Mouse (Mus musculus): ENCODE measurements around the gene Rab7b.

Gene Rab7b

DNA sequence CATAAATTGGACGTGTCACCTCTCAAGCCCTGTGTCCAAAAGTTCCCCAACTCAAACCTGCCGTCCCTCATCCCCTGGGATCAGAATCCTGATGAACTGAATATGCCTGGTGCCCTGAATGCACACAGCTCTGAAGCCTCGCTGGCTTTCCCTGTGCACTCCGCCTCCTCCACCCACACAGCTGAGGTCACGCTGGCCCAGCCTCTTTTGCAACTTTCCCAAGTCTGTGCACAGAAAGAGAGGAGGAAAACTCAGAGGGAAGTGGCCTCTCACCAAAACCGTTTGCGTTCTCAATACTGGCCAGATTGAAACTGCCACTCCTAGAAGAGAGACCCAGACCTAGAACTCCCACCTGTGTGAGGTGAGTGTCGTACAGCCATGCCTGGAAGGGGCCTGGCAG lies at the start of gene Rab7b:
Rab7b (plus strand) TSS at position 221 of the 400 bp plus-strand sequence.
- DNase-seq (ENCODE audit: low read depth, low spot score): no peak

GRCm38 (mm10) chr1:131640062-131640461 lies 48.4 kb upstream of the Rab7b start:
- no peak for DNase-seq (ENCODE audit: low read depth, low spot score)

- no peak for DNase-seq (ENCODE audit: low read depth, low spot score)
Observed at GRCm38 (mm10) chr1:131641565-131641964, 46.9 kb upstream of the Rab7b start.

DNA sequence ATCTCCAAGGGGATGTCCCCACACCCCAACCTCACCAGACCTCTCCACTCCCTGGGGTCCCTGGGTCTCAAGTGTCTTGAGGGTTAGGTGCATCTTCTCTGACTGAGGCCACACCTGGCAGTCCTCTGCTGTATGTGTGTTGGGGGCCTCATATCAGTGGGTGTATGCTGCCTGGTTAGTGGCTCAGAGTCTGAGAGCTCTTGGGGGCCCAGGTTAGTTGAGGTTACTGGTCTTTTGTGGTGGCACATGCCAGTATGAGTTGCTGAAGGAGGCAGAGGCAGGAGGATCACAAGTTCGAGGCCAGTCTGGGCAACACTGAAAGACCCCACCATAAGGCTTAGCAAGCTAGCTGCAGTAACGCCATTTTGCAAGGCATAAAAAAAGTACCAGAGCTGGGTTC lies 46.2 kb upstream of the Rab7b start:
- no peak for DNase-seq (ENCODE audit: low read depth, low spot score)

DNA sequence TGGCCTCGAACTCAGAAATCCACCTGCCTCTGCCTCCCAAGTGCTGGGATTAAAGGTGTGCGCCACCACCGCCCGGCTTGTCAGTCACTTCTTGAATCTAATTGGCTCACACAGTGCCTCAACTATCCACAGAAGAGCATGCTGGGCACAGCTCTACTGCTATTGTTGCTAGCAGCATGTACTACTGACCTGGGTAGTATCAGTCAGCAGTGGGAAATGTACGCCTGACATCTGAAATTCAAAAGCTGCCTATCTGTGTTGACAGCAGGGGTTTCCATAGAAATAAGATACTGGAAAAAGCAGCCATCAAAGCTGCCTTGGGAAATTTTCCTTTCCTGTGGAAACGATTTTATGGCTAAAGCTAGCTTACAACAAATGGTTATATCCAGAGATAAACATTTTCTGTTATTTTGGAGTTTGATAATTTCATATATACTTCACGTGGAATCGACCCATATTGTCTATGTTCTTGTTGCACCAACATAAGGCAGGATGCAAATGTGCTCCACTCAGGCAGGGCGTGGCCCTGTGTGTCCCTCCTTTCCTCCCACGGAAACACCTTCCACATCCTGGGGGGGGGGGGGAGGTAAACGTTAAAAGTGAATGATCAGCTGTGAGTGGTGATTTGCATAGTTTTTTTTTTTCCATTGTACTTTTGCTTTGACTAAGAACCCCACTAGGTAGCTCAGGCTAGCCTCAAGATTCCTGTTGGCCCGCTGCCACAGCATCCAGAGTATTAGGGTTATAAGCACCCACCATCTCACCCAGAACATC lies 35.6 kb upstream of the Rab7b start:
- peak; percentile 75 for DNase-seq (ENCODE audit: low read depth, low spot score)

DNA sequence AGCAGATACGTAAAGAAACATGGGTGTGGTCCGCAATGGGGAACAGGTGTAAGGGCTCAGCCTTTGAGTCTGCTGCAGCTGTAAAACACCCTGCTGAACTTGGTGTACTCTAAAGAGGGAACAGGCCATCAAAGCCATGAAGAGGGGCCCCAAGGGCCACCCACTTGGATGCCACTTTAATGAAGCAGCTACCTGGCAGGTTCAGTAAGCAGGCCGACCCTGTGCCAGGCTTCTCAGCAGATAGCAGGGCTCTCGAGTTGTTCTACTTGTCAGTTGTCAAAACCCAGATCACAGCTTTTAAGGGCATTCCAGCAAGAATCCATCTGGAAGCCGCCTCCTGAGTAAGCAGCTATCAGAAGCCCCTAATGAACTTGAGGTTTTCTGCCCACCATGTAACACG lies 32.9 kb upstream of the Rab7b start:
- DNase-seq (ENCODE audit: low read depth, low spot score): no peak

DNA sequence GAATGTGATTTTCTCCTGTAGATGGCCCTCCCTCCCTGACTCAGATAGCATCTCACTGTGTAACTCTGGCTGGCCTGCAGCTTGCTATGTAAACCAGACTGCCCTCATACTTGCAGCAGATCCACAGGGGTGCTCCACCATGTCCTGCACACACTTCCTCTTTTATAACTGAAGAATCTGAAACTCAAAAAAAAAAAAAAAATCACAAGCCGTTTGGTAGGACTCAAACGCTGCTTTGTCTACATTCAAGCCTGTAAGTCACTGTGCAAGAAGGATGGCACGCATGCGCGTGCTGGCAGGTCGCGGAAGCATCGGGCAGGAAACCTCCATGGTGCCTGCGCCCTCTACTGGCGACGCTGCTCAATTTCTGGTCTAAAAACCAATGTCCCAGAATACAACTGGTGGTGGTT lies 30.5 kb upstream of the Rab7b start:
- peak; percentile 97 for DNase-seq (ENCODE audit: low read depth, low spot score)

DNA sequence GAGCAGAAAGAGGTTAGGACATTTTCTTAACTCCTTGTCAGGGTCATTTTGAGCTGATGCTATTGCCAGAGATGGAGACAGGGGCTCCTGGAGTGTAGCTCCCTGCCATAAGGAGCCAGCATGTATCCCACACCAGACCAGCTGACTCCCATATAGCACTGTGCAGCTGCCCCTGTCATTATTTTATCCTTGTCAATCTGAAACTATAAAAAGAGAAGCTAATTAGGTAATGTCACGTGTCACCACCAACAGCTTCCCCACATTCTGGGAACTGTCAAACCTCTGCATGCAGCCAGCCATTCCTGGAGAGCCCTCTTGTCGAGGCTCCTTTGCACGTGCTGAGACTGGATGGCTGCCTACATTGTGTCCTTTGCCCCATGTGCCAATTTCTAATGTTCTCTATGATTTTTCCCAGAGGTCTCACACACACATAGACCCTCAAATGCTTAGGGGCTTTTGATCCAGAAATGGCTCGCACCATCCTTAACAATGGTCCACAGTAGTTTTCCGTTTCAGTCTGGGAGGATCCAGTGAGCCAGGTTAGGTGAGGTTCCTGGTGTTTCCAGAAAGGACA lies 28.9 kb upstream of the Rab7b start:
- no peak for DNase-seq (ENCODE audit: low read depth, low spot score)

GRCm38 (mm10) chr1:131660266-131660665 lies 28.2 kb upstream of the Rab7b start:
- DNase-seq (ENCODE audit: low read depth, low spot score): no peak

DNA sequence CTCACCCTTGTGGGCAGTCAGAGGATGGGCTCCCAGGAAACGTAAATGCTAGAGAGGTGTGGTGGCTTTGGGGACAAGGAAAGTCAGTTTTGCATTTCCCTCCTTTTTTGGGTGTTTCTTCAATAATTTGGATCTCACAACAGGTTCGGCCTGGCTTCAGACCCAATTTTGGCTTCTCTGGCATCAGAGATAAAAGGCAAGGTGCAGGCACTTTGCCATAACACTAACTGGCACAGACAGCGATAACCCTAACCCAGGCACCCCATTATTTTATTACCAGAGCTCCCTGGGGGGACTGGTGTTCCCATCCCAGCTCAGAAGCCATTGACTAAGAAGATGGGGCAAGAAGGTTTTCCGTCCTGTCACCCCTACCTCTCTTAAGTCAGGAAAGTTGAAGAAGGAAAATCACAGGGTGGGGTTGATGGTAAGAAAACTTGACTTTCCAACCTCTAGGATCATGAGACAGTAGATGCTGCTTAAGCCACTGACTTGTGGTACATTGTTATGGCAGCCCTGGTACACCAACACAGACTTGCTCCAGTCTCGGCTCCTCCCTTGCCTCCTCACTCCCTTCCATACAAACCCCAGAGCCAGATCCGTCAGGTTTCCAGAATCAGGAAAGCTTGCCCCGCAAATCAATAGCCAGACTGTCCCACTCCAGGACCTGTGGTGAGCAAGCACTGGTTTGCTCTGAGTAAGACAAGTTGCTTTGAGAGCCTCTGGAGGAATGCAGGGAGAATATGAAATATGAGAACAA lies 27.6 kb upstream of the Rab7b start:
- DNase-seq (ENCODE audit: low read depth, low spot score): no peak

GRCm38 (mm10) chr1:131661749-131662148 lies 26.7 kb upstream of the Rab7b start:
- DNase-seq (ENCODE audit: low read depth, low spot score): no peak

- no peak for DNase-seq (ENCODE audit: low read depth, low spot score)
Observed at GRCm38 (mm10) chr1:131663286-131663995, 25.1 kb upstream of the Rab7b start.

- no peak for DNase-seq (ENCODE audit: low read depth, low spot score)
Observed at GRCm38 (mm10) chr1:131664136-131664535, 24.4 kb upstream of the Rab7b start.

DNA sequence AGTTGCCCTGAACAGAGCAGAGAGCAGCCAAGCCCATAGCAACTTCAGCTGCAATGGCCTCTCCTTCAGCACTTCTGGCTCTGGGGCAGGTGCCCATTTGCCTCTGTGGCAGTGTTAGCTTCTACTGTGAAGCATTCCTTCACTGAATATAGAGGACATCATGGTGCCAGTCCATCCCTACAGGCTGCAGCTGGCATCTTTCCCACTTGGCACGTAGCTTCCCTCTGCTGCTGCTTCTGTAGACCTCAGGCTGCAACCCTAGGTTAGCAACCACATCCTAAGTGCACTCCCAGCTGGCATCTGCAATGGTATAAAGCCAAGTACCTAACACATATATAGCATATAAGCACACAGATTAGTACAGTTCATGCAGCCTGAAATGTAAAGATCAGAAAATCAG lies 22.6 kb upstream of the Rab7b start:
- no peak for DNase-seq (ENCODE audit: low read depth, low spot score)

- no peak for DNase-seq (ENCODE audit: low read depth, low spot score)
Observed at GRCm38 (mm10) chr1:131671113-131671512, 17.4 kb upstream of the Rab7b start.

- no peak for DNase-seq (ENCODE audit: low read depth, low spot score)
Observed at GRCm38 (mm10) chr1:131672361-131672760, 16.1 kb upstream of the Rab7b start.

DNA sequence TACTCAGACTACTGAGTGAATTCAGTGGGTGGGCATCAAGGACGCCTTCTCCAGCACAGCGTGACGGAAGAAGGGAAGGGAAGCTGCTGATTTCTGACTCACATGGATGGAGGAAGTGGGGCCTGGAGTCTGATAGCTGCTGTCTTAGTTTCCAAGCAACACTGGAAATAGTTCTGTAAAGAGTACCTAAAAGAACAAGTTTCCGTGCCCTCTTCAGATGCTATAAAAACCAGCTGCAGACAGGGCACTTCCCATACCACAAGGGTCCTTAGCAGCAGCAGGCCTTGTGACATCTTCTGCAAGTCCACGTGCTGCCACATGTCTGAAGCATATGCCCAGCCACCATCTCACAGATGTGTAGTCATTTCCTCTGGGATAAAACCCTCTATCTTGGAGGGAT lies 8.9 kb upstream of the Rab7b start:
- no peak for DNase-seq (ENCODE audit: low read depth, low spot score)

GRCm38 (mm10) chr1:131687739-131688138 lies 756 bp upstream of the Rab7b start:
- DNase-seq (ENCODE audit: low read depth, low spot score): no peak

GRCm38 (mm10) chr1:131689016-131689415 lies 521 bp downstream of the Rab7b start:
- DNase-seq (ENCODE audit: low read depth, low spot score): no peak

- DNase-seq (ENCODE audit: low read depth, low spot score): no peak
Observed at GRCm38 (mm10) chr1:131689899-131690298, 1.4 kb downstream of the Rab7b start.

DNA sequence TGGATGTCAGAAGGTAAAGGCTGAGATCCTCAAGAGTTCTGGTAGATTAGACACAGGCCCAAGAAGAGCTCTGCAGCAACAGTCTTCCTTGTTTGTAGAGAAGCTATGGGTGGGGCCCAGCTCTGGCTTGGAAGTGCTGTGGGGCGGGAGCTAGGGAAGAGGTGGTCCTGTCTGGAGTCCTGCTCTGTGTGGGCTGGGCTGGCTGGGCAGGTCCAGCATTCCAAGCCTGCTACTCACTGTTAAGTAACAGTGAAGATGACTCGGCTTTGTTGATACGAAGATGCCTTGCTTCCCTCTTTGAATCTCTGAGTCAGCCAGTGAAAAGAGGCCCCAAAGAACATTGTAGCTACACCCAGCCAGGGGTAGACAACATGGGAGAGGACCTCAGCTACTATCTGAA lies 1.9 kb downstream of the Rab7b start:
- DNase-seq (ENCODE audit: low read depth, low spot score): no peak

GRCm38 (mm10) chr1:131691356-131691755 lies 2.9 kb downstream of the Rab7b start:
- DNase-seq (ENCODE audit: low read depth, low spot score): no peak

Data from CD4-positive, CD25-positive, alpha-beta regulatory T cell, adult 2 months (primary cell).